Mouse (Mus musculus) spleen, embryonic (tissue): ENCODE data around the gene Gm28102.
"Not testable (repeated sequence)": the region's sequence is repeated elsewhere in the genome, so short reads cannot be mapped to it uniquely, and the experiment has no call there.

Experiments used
- CTCF ChIA-PET: fragments of 350-600 bp; sonication (Branson Sonifier 250); formaldehyde crosslinking; loops from one replicate; lab custom pipeline; 2022; lab: Charles Lee

The Gm28102 gene

DNA sequence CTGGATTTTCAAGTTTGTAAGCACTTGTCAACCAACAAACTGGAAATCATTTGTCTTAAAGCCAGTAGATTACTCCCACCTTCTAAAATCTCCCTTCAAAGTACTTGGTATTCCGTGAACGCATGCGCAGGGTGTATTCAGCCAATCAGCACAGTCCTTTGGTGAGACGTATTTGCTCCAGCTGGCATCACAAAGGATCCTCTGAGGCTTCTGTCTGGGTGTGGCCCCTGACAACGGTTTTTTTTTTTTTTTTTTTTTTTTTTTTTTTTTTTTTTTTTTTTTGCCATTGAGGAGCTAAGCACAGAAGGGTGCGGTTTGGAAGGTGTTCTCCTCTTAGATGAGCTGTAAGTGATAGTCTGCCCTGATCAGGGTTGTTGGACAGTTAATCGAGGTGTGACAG lies at the start of gene Gm28102:
Gene Gm28102, plus strand, starts transcription at position 301 of the 400 bp plus-strand sequence.
- CTCF ChIA-PET, result not testable (repeated sequence)
